Mouse (Mus musculus) cerebellum, adult 11 months (tissue): ENCODE results near the gene Gm3646.

Source experiments
- DNase-seq: peaks from one replicate; pipeline ENCODE4 v3.0.0; 2022

Gene Gm3646

DNA sequence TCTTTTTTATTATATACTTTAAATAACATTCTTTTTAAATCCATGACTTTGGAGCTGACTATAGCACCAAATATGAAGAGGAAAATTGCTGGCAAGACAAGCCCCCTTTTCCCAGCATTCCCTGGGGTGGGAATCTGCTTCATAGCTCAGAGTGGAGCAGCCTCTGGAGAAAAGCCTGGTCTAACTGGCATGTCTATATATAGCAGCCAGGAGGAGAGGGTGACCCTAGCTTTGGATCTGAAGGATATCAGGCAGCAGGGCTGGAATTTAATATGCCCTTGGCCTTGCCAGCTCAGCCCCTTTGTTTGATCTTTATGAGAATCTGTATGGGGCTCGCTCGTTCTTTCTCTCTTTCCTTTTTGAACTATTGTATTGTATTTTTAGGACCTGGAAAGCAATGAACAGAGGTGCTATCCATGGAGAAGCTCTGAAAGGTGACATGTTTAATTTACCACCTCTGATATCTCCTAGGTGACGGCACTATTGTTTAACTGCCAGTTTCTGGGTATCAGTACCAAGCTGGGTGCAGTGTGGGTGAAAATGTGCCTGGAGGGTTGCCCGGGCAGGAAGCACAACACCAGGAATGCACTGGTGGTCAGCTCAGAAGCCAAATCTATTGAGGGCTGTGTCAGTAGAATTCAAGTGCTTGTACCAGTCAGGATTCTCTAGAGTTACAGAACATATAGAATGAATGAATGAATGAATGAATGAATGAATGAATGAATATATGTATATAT lies at the start of gene Gm3646:
Gm3646 (minus strand) TSS at position 90 of the 737 bp plus-strand sequence.
- no peak for DNase-seq

DNA sequence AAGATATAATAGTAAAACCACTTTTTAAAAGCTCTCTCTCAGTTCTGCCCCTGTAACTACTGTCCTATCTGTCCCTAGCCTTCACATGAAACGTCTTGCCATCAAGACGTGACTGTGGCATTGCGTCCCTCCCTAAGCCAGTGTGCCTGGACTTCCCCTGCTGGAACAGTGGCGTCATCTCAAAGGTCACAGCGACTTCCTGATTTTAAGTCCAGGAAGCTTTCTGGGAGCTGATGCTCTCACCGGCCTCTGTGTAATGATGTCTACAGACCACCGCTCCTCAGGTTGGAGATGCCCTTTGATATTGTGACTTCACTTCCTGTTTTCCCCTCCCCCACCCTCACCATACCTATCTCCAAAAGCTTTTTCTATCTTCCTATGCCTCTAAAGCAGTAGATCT lies 41.9 kb upstream of the Gm3646 start:
- no peak for DNase-seq

DNA sequence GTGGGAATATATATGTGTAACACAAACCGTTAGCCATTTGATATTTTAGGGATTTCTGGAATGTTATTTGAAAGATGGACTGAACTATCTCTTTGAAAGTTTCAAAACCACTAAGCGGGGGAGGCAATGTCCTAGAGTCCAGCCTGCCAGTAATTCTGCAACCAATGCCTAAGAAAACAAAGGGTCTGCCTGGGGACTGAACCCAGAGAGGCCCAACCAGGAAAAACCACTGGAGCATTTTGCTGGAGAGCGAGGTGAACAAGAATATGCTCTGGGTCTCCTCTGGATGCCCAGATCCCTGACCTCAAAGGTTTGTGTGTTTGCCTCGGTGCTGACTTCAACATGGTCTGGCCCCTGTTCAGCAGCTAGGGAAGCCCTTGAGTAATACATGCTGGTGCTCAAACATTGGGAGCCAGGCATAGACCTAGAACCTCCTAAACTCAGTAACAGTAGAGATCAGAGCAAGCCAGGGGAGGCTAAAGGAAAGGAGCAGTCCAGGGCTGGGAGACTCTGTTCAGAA lies 41.0 kb upstream of the Gm3646 start:
- DNase-seq: no peak

DNA sequence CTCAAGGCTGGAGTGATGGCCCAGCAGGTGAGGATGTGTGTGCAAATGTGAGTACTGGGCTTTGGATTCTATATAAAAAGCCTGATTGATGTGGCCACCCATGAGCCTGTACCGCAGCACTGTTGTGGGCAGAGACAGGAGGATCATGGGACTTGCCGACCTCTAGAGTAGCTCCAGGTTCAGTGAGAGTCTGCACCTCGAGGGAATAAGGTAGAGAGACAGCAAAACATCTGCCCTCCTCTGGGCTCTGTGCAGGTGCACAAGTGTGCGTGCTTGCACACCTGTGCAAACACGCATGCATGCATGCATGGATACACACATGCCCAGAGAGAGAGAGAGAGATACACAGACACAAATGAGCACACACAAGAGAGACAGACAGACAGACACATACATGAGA lies 38.2 kb upstream of the Gm3646 start:
- no peak for DNase-seq

DNA sequence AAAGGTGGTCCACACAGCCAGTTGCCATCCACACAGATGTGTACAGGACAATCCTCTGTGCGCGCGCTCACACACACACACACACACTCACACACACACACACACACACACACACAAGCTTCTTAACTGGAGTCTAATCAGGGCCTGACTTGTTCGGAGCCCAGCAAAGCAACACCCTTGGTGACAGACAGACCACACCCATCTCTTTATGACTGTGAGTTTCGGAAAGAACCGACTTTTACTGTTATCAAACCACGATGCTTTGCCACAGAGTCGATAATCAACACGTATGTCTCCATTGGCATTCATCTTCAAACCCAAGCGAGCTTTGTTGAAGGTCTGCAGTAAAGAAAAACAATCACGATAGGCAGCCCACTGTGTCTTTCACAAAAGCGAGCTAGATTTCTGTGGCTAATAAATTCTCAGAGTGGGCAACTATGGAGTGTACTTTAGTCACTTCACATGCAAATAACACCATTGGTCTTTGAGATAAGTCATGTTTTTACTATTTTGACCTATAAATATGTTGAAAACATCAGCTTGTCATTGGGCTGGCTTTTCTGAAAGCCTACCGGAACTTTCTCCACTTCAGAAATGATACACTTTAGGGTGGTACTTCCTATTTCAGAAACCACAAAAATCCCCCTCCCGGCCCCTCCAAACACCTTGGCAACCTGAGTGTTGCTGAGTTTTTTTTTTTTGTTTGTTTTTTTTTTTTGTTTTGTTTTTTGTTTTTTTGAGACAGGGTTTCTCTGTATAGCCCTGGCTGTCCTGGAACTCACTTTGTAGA lies 37.3 kb upstream of the Gm3646 start:
- DNase-seq: no peak

DNA sequence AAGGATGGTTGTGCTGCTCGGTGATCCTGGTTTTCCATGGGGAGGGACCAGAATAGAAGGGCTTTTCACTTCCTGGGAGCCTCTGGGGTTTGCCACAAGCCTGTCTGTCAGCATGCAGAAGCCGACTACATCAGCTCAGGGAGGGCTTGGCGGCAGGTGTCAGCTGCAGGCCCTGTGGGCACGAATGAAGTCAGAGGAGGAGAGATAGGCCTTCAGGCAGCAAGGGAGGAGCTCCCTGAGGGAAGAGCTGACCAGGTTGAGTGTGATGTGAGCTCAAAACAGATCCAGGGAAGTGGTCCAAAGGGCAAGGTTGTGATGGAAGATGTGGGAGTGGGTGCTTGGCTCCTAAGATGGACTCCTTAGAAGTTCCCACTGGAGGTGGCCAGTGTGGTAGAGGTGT lies 35.7 kb upstream of the Gm3646 start:
- no peak for DNase-seq

DNA sequence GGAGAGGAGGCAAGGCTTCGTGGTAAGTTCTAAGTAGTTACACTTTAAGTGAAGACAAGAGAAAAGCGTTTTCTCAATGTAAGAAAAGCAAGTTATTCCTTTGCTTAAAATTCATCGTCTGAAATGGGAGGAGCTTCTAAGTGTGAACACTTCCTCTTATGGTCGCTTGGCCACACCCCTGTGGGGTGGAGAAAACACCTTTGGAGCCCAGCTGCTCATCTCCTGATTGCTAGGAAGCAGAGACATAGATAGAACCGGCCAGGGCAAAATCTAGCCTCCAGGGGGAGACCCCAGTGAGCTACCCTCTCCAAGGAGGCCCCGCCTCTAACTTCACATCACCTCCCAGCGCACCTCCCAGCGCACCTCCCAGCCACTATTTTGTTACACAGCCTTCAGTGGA lies 34.7 kb upstream of the Gm3646 start:
- DNase-seq: no peak

DNA sequence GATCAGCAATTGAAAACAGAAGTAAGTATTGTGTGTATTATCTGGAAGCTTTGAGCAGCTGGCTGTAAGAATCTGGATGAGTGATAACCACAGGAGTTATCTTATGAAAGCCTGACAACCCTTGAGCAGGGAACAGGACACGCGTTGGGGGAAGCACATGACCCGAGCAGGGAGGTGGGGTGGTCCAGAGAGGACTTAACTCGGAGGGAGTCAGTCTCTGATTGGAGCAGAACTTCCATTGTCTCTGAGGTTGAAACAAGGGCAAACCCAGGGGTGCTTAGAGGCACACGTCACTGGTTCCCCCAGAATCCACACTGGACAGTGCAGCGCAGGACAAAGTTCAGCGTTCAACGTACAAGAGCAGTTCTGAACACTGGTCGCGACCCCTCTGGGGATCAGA lies 34.1 kb upstream of the Gm3646 start:
- no peak for DNase-seq

DNA sequence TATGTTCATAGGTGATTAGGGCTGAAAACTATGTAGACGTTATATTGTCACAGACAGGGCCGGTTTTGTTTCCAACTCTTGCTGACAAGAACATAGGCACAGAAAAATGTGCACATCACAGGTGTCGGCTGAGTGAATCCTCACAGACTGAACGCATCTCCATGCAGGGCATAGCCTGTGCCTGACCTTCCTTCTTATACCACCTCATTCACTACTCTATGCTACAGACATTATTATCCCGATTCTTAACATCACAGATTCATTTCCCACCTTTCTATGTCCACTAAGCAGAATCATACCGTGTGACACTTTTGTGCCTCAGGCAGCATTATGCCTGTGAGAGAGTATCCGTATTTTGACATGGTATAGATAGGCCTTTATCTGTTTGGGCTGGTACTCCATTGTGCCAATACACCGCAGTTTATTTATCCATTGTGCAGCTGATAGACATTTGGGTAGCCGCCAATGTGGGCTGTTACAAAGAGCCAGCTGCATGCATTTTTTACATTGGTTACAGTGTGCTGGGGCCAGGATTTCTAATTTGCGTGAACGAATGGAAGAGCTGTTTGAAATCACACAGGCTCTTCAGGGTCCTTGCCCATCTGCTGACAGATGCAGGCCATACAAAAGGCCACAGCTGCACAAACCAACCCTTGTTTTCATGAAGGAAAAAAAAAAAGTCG lies 33.5 kb upstream of the Gm3646 start:
- DNase-seq: no peak

DNA sequence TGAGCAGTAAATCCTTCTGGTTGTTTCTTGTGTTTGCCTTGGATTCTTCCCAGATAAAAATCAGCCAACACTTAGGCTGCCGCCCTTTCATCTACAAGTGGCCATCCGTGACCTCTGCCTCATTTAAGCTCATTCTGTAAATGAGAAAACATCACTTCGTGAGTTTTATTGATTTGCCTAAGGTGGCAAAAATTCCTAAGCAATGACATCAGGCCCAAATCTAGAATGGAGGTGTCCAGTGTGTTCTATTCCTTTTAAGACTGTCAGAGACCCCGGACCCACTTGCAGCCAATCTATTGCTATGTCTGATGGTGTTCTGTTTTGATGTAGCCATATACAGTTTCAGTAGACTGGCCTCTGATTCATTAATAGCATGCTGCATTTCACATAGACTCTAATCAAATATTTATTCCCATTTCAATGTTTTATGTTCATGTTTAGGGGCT lies 26.5 kb upstream of the Gm3646 start:
- DNase-seq: no peak

DNA sequence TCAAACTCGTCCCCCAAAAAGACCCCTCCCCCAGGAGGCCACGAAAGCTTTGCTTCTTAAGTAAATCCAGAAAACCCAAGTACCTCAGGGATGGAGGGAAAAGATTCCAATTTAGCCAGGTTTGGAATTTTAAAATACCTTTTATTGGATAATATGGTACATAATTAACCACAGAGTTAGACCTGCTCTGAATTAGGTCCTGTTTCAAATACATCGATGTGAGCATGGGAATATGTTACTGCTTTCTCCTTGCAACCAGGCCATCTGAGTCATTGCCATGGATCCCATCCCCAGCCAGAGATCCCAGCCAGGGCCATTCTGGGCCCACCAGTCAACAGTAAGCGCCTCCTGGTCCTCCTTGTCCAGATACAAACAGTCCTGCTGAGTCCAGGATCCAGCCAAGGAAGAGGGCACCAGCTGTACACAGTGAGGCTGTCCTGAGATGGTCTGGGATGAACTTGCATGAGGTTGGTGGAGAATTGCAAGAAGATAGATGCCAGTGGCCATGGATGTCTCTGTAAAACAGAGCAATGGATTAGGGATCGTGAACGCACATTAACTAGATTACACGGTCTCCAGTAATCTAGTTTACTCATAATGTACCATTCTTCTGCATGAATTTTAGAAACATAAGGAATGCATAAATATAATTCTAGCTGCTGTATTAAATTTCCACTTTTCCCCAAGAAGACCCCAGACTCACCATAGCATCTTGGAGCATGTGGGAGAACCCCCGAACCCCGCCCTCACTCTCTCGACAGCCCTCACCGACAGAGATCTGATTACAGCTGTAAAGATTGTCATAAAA lies 25.9 kb upstream of the Gm3646 start:
- DNase-seq: no peak

DNA sequence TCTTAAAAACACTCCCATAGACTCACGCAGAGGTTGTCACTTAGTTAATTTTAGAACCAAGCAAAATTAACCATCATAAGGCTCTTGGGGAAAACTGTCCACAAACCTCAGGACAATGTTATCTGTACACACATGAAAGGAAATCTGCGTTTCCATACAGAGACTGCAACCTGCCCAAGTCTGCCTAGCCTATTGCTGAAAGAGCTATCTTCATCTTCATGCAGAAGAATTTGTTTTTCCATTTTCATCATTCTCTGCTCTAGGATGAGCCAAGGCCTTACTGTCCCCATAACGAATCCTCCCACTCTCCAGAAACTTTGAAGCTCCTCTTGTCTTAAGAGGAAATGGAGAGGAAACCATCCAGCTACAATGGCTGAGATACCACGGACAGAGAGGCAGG lies 19.8 kb upstream of the Gm3646 start:
- no peak for DNase-seq

DNA sequence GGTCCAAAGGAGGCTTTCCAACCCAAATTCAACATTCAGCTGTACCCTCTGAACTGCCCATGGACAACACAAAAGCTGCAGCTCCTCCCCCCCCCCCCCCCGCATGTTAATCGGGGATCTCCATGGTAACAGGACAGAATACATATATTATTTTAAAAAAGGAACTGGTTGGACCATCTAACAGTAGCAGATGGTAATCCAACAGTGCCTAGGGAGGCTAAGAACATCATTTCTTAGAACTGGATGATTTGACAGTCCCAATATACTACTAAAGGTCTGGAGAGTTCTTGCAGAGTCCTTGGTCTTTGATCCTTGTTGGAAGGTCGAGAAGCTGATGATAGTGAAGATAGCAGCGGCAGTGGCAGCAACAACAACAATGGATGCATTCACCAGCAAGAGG lies 19.1 kb upstream of the Gm3646 start:
- no peak for DNase-seq

DNA sequence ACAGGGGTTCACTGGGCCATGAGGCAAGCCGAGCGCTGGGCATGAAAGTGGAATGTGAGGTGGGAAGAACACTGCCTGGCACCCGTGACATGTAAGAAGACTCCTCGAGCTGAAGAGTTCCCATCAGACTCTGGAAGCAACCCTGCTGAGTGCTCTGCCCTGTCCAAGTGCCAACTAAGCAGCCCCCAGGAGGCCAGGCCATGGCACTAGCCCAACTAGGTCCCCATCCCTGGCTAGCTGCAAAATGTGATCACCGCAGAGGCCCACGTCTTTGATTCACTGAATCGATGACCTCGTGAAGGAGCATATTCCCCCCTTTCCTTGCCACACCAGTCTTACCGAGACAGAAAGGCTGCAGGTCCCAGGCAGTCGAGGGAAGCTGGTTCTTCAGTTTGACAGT lies 14.5 kb upstream of the Gm3646 start:
- DNase-seq: no peak

DNA sequence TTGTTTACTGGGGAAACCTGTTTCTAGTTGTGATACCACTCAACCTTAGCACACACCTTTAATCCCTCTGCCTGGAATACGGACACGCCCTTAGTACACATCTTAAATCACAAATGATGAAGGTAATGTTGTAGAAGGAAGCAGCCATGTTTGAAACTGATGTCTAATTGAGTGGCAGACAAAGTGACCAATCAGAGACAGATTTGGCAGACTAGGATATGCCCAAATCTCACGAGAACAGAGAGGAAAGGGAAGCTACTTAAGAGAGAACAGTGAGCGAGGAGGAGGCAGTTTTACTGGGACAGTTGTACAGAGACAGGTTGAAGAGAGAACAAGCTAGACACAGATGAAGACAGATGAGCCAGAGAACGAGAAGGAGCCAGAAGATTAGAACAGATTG lies 10.6 kb upstream of the Gm3646 start:
- DNase-seq: no peak

DNA sequence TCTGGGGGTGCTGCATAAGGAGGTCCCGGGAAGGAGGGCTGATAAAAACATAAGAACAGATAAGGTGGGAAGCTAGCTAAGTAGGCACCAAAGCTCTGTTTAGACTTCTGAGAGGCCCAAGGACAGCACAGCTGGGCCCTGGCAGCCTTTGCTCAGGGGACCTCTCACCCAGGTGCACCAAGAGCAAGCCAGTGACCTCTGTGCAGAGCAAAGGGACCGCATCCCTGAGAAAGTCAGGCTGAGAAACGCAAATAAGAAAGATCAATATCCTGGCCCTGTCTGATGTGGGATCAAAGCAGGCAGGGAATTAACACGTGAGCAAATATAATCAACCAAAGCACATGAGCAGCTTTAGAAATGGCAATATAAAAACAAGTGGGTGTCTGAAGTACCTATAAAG lies 7.9 kb upstream of the Gm3646 start:
- no peak for DNase-seq

DNA sequence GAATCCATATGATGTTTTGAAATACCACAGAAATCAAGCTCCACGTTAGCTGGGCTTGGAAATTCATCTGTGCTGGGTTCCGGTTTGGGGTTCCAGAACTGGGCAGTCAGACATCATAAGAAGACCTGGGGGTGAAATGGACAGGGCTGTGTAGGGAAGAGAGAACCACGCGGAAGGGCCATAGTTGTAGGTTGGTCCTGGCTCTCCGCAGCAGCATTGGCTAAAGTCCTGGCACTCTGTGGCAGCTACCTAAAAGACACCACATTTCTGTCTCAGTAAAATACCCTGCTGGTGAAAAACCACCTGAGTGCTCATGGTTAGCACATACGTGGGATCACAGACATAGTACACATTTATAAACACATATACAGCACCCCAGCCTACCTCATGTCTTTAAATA lies 343 bp downstream of the Gm3646 start:
- DNase-seq: no peak

DNA sequence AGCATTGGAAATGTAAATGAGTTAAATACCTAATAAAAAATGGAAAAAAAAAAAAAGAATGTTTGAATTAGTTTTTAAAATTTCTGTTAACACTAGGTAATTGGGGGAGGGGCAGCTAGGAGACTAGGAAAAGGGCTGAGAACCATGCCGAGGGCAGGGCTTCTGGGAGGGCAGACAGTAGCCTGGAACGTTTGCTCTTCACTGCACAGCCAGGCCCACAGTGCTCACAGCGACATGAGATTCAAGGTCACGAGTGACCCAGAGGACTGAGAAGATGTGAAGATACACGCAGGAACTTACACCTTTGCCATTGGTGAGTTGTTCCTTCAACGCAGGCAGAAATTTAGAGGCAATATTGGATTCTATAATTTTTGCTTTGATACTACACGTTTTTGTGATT lies 2.2 kb downstream of the Gm3646 start:
- DNase-seq: no peak

DNA sequence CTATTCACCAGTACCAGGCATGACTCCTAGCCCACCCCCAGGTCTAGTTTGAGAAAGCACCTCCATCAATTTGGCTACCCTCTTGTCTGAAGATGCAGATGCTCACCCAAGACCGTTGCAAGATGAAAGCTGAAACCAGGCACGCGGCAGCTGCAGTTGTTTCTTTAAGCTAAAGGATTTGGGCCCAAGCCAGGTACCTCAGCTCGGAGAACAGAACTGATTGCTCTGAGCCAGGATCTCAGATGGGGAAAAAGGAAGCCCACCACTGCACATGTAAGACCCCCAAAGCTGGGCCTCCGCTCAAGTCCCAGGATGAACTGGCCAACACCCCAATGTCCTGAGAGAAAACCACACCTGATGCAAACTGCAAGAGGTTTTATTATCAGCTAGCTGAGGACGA lies 7.6 kb downstream of the Gm3646 start:
- DNase-seq: no peak

DNA sequence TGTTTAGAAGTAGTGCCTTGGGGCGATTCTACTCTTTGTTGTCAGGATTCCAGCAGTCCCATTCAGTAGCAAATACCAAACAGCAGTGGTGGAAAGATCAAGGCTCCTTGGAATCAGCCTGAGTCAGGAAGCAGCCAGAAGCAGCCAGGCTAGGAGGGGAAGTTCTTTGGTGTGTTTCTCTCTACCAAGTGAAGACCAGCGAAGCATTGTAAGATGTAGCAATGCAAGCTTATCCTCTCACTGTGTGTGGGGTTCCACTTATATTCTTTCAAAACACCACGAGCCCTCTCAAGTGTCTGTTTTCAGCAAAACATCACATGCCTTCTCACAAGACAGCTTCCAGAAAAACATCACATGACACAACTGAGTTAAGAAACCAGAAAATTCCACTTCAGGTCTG lies 8.4 kb downstream of the Gm3646 start:
- DNase-seq: no peak

DNA sequence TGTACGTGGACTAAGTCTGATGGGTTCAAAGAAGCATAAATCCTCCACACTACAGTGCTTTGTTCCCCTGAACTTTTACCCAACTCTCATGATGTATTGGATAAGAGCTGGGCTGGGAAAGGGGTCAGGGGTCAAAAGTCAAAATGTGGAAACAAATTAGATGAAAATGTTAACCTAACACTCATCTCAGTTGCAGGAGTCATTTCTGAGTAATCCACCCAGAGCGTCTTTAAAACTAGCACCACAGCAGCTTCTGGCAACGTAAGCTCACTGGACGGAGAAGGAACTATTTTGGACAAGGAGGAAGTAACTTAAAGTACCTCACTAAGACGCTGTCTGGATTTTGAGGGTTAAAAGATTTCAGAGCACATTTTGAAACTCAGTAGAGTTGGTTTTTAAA lies 20.5 kb downstream of the Gm3646 start:
- DNase-seq: no peak

DNA sequence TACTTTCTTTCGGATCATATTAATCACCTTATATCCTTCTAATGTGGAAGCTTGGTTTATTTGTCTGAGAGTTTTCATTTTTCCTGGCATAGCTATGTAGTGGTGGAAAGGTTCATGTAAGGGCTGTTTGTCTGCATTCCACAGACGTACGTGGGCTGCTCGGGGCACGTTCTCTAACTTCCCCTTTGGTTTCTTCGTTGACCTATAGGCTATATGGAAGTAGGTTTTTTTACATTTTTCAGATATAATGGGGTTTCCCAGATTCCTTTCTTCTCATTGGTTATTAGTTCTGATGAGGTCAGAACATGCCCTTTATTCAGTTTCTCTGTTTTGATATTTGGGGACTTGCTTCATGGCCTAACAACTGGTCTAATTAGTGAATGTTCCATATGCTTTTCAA lies 23.3 kb downstream of the Gm3646 start:
- DNase-seq: no peak
